Mouse (Mus musculus): Measurements from ENCODE around the gene H2al1j.
"Not testable (repeated sequence)": the region's sequence is repeated elsewhere in the genome, so short reads cannot be mapped to it uniquely, and the experiment has no call there.

DNA sequence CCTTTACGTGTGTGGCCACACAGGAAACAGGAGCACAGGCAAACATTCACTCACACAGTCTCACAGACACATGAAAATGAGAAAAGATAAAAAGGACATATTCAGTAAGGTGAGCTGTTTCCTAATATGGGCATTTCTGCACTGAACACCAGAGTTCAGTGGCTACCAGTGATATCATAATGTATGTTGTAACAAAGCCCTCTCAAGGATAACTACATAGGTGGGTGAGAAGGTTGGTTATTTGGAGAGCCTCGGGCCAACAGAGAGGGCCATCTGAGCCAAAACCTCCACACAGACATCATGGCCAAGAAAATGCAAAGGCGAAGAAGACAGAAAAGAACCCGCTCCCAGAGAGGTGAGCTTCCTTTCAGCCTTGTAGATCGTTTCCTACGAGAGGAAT, 19.1 kb upstream of the H2al1j start, which contains the start of gene H2al1d:
- not testable (repeated sequence) for TF ChIP-seq CTCF (IDR thresholded peaks at IDR 0.05; ENCODE audit: low read depth, low read length); POLR2A (IDR thresholded peaks at IDR 0.05; ENCODE audit: extremely low read depth, insufficient read depth, low read length)

All from liver, adult 2 months (tissue).